Mouse (Mus musculus) liver, embryonic 14.5 days (tissue): ENCODE results near the gene Gimap5. TPM values are rescaled to one million over a fixed set of nuclear protein-coding genes. Genes with fewer than 3 reads are reported as not detected.
A peak's percentile ranks its signal among the peaks of the same experiment; 100 is the strongest.

Experiments
- ATAC-seq: fragments of 200-750 bp; cut with Nextera tagmentation; 2 replicates; pipeline ENCODE4 v1.8.0; 2017; ENCODE audit warnings: moderate number of reproducible peaks, mild to moderate bottlenecking, moderate library complexity; ENCODE audit not compliant: insufficient read depth
- DNase-seq, 3 experiments: peaks; one replicate each; pipeline ENCODE4 v3.0.0-alpha.2; 2012 to 2013; ENCODE audit warnings: low read depth in 3 of 3, low spot score in 3 of 3
- H3K27ac ChIP-seq: fragments of 300-500 bp; sonication (generic); 2 replicates; pipeline ENCODE4 v1.5.1; 2014; ENCODE audit warnings: moderate library complexity, mild to moderate bottlenecking, control low read depth, inconsistent platforms
- H3K27me3 ChIP-seq: fragments of 300-500 bp; sonication (generic); 2 replicates; pipeline ENCODE4 v1.6.1; 2014; ENCODE audit warnings: mild to moderate bottlenecking, low read length, moderate library complexity; ENCODE audit not compliant: control insufficient read depth, insufficient read depth
- H3K36me3 ChIP-seq: fragments of 300-500 bp; sonication (generic); replicated peaks from 2 replicates; pipeline ENCODE4 v1.6.1; 2014; ENCODE audit warnings: low read depth; ENCODE audit not compliant: control insufficient read depth, insufficient read depth
- H3K4me1 ChIP-seq, 2 experiments: fragments of 200-500 bp in 1 of 2; fragments of 300-500 bp in 1 of 2; sonication (generic) in 1 of 2; replicated peaks; 2 replicates each; pipeline ENCODE4 v1.6.1; 2012 to 2014; ENCODE audit warnings: antibody characterized with exemption in 1 of 2, inconsistent platforms in 1 of 2, low read length in 1 of 2; ENCODE audit not compliant: control insufficient read depth in 2 of 2, insufficient read depth in 2 of 2
- H3K4me2 ChIP-seq: fragments of 300-500 bp; sonication (generic); 2 replicates; pipeline ENCODE4 v1.6.1; 2014; ENCODE audit warnings: low read depth, mild to moderate bottlenecking, control low read depth, moderate library complexity
- H3K4me3 ChIP-seq, 2 experiments: fragments of 200-500 bp in 1 of 2; fragments of 300-500 bp in 1 of 2; sonication (generic) in 1 of 2; 2 replicates each; pipeline ENCODE4 v1.5.1; 2012 to 2014; ENCODE audit warnings: low read depth in 2 of 2, low read length in 2 of 2, mild to moderate bottlenecking in 2 of 2, control low read depth in 1 of 2, inconsistent platforms in 1 of 2, moderate library complexity in 1 of 2; ENCODE audit not compliant: insufficient read depth in 1 of 2
- H3K9ac ChIP-seq: fragments of 300-500 bp; sonication (generic); replicated peaks from 2 replicates; pipeline ENCODE4 v1.6.1; 2014; ENCODE audit warnings: mild to moderate bottlenecking, control low read depth, moderate library complexity
- H3K9me3 ChIP-seq: fragments of 300-500 bp; sonication (generic); 2 replicates; pipeline ENCODE4 v1.6.1; 2016; ENCODE audit warnings: low read length, mixed read lengths; ENCODE audit not compliant: control insufficient read depth
- CTCF ChIP-seq: IDR thresholded peaks from 2 replicates; pipeline ENCODE4 v1.5.1; 2016; ENCODE audit warnings: antibody characterized with exemption, low read depth, control low read depth
- EP300 ChIP-seq: IDR thresholded peaks from 2 replicates; pipeline ENCODE4 v1.6.1; 2016; ENCODE audit warnings: antibody characterized with exemption, low read depth
- WGBS: fragments of 180-500 bp; shearing (Covaris S2); extraction: QIAGEN DNeasy Blood & Tissue Kit; methylation state at CpG from one replicate; pipeline ENCODE4 v1.1.7; 2014; ENCODE audit not compliant: insufficient replicate concordance; 5-methylcytosine and 5-hydroxymethylcytosine counted together
- polyA plus RNA-seq, 2 experiments: library from polyadenylated mRNA; depleted of rRNA in 1 of 2; stranded (reverse) in 1 of 2; unstranded in 1 of 2; fragments of >200 nt; fragmentation: Nextera tagmentation in 1 of 2; extraction: Ambion mirVana in 1 of 2; gene quantifications; 2 replicates each; pipeline versions ENCODE4 v1.2.1 to v1.2.3; 2012 to 2014

Gene Gimap5
- polyA plus RNA-seq, 2 experiments, result 1.8 to 2.7 TPM

GRCm38 (mm10) chr6:48738961-48739779 lies 6.8 kb upstream of the Gimap5 start, which contains the start of gene Gimap1:
Gimap1 (plus strand) TSS chr6:48739054.
- Histone ChIP-seq H3K36me3 (no peaks in the 10 kb centered on the region), H3K4me2 (peak within 1 kb of the TSS; percentile 6; the same call in 1 of the 2 replicates), H3K27ac (no peak within 1 kb of the TSS), H3K9ac (no peak within 1 kb of the TSS), H3K9me3 (no peaks in the 10 kb centered on the region), H3K27me3 (no peaks in the 10 kb centered on the region), H3K4me3 (peak within 1 kb of the TSS; percentile 3 to 52; a peak in 3 of 4 replicates), H3K4me1 (peaks cover 0 to 14% of the 10 kb centered on the region in 2 experiments; a peak in 2 of 4 replicates)
- WGBS, result 15% methylated on average over 15 of the region's 15 CpGs
- DNase-seq (no peak), ATAC-seq (no peak)
- TF ChIP-seq EP300 (no peak), CTCF (no peak)

- Histone ChIP-seq H3K36me3 (no peaks in the 10 kb centered on the region), H3K4me2 (peak overlapping the region; percentile 6; the same call in 1 of the 2 replicates), H3K4me1 (peaks cover 0 to 14% of the 10 kb centered on the region in 2 experiments; a peak in 2 of 4 replicates), H3K9me3 (no peaks in the 10 kb centered on the region), H3K27me3 (no peaks in the 10 kb centered on the region), H3K27ac (no peak overlapping the region), H3K4me3 (0 out of 4 replicates have a peak overlapping the region, but pooled peaks of 1 of the 2 experiments have one; percentile 3), H3K9ac (no peak overlapping the region)
- WGBS, result 40% methylated on average over 3 of the region's 3 CpGs
- DNase-seq (no peak), ATAC-seq (no peak)
- no peak for TF ChIP-seq CTCF
- TF ChIP-seq EP300, result no peak
Observed at GRCm38 (mm10) chr6:48739780-48740055, 6.3 kb upstream of the Gimap5 start.

GRCm38 (mm10) chr6:48740501-48741169 lies 5.4 kb upstream of the Gimap5 start:
- H3K27ac ChIP-seq, result no peak overlapping the region
- peaks cover 0 to 14% of the 10 kb centered on the region in 2 experiments; a peak in 2 of 4 replicates for H3K4me1 ChIP-seq
- no peaks in the 10 kb centered on the region for H3K9me3 ChIP-seq
- TF ChIP-seq CTCF (no peak), EP300 (no peak)
- WGBS, result 28% methylated on average over 3 of the region's 3 CpGs
- no peak overlapping the region for H3K4me3 ChIP-seq
- DNase-seq (no peak), ATAC-seq (no peak)
- H3K9ac ChIP-seq, result no peak overlapping the region
- no peak overlapping the region for H3K4me2 ChIP-seq
- no peaks in the 10 kb centered on the region for H3K27me3 ChIP-seq
- no peaks in the 10 kb centered on the region for H3K36me3 ChIP-seq

- Histone ChIP-seq H3K27ac (no peak overlapping the region), H3K27me3 (no peaks in the 10 kb centered on the region), H3K9me3 (no peaks in the 10 kb centered on the region), H3K4me1 (peaks cover 0 to 16% of the 10 kb centered on the region in 2 experiments; a peak in 2 of 4 replicates), H3K9ac (no peak overlapping the region), H3K4me2 (no peak overlapping the region), H3K4me3 (no peak overlapping the region), H3K36me3 (no peaks in the 10 kb centered on the region)
- TF ChIP-seq CTCF (no peak), EP300 (no peak)
- WGBS, result 18% methylated on average over 3 of the region's 3 CpGs
- no peak for DNase-seq
- no peak for ATAC-seq
Observed at GRCm38 (mm10) chr6:48741273-48741672, 4.7 kb upstream of the Gimap5 start.

- no peak overlapping the region for H3K27ac ChIP-seq
- no peak overlapping the region for H3K9ac ChIP-seq
- no peaks in the 10 kb centered on the region for H3K9me3 ChIP-seq
- DNase-seq (peak in 1 of 3 experiments; percentile 7), ATAC-seq (peak; percentile 34; the same call in 1 of the 2 replicates)
- H3K27me3 ChIP-seq, result no peaks in the 10 kb centered on the region
- H3K4me1 ChIP-seq, result peaks cover 0 to 18% of the 10 kb centered on the region in 2 experiments; a peak in 2 of 4 replicates
- no peak overlapping the region for H3K4me3 ChIP-seq
- H3K36me3 ChIP-seq, result no peaks in the 10 kb centered on the region
- no peak for TF ChIP-seq EP300
- no peak for TF ChIP-seq CTCF
- 33% methylated on average over 9 of the region's 9 CpGs for WGBS
- peak overlapping the region; percentile 46 for H3K4me2 ChIP-seq
Observed at GRCm38 (mm10) chr6:48741711-48742206, 4.2 kb upstream of the Gimap5 start.
